Comparison of ENCODE assay signal across 7 mouse cellular contexts in the genomic region with DNA sequence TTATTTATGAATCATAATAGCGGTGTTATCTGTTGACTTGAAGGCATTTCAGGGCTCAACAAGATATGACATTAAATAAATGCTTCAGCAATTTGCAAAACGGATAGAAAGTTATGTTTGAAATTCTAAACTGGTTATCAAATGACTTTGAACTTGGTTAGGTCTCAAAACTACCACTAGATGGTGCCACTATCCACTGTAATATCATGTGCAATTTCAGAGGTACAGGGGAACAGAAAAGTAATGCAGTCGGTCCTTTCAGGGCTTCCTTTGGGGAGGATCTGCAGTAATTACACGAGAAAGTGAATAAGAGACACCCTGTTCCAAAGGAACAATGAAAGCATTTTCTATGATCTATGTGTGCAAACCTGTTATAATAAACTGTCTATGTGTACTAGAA.
DNase-seq lines count a peak whose midpoint lies in the region.

No protein-coding gene starts in this region.

- DNase-seq in kidney, adult 9 months = peak; percentile 71
- DNase-seq in kidney, postnatal 10 days = no peak
- DNase-seq in B cell, adult 2 months = peak; percentile 33 to 34
- DNase-seq in Muller cell, postnatal 12 days (ENCODE audit: inconsistent ontology term) = peak; percentile 36
- DNase-seq in forelimb bud, embryonic 11.5 days (ENCODE audit: low read depth, low spot score) = peak; percentile 59
- peak; percentile 40 for DNase-seq in retina, postnatal 7 days (ENCODE audit: low read depth, low spot score)
- no peak for DNase-seq in frontal cortex, postnatal 25 days (ENCODE audit: low spot score in 2 of 2)

Comparison
In these comparisons a context has a peak if more than half of its experiments do, and no peak if none do; other contexts are left out.
1. DNase-seq: peak in kidney, adult 9 months (single experiment), B cell, adult 2 months (2 of 2), Muller cell, postnatal 12 days (single experiment), forelimb bud, embryonic 11.5 days (single experiment) and retina, postnatal 7 days (single experiment); none in kidney, postnatal 10 days (single experiment) and frontal cortex, postnatal 25 days (0 of 2).